Mouse (Mus musculus) hindbrain, embryonic 14.5 days (tissue): ENCODE results near the gene Arhgap21. TPM values are rescaled to one million over a fixed set of nuclear protein-coding genes. Genes with fewer than 3 reads are reported as not detected.

Experiments
- ATAC-seq: fragments of 200-750 bp; cut with Nextera tagmentation; 2 replicates; pipeline ENCODE4 v1.8.0; 2017; ENCODE audit warnings: moderate number of reproducible peaks, mild to moderate bottlenecking, moderate TSS enrichment, moderate library complexity; ENCODE audit not compliant: low FRiP score
- DNase-seq: peaks from one replicate; pipeline ENCODE4 v3.0.0-alpha.2; 2015; ENCODE audit warnings: low spot score
- H3K27ac ChIP-seq: fragments of 300-500 bp; sonication (generic); 2 replicates; pipeline ENCODE4 v1.5.1; 2014; ENCODE audit warnings: mild to moderate bottlenecking, moderate library complexity
- H3K27me3 ChIP-seq: fragments of 300-500 bp; sonication (generic); 2 replicates; pipeline ENCODE4 v1.6.1; 2014; ENCODE audit warnings: mild to moderate bottlenecking, low read length, mixed read lengths; ENCODE audit not compliant: control insufficient read depth, insufficient read depth
- H3K36me3 ChIP-seq: fragments of 300-500 bp; sonication (generic); replicated peaks from 2 replicates; pipeline ENCODE4 v1.6.1; 2014; ENCODE audit not compliant: control insufficient read depth, insufficient read depth
- H3K4me1 ChIP-seq: fragments of 300-500 bp; sonication (generic); replicated peaks from 2 replicates; pipeline ENCODE4 v1.6.1; 2014; ENCODE audit warnings: antibody characterized with exemption, low read length, mixed read lengths; ENCODE audit not compliant: control insufficient read depth, insufficient read depth
- H3K4me2 ChIP-seq: fragments of 300-500 bp; sonication (generic); replicated peaks from 2 replicates; pipeline ENCODE4 v1.6.1; 2014; ENCODE audit warnings: mild to moderate bottlenecking, moderate library complexity
- H3K4me3 ChIP-seq: fragments of 300-500 bp; sonication (generic); replicated peaks from 2 replicates; pipeline ENCODE4 v1.5.1; 2014; ENCODE audit warnings: mild to moderate bottlenecking, low read length
- H3K9ac ChIP-seq: fragments of 300-500 bp; sonication (generic); 2 replicates; pipeline ENCODE4 v1.6.1; 2014
- H3K9me3 ChIP-seq: fragments of 300-500 bp; sonication (generic); 2 replicates; pipeline ENCODE4 v1.6.1; 2016; ENCODE audit warnings: low read length; ENCODE audit not compliant: control insufficient read depth
- WGBS: fragments of 180-500 bp; shearing (Covaris S2); extraction: QIAGEN DNeasy Blood & Tissue Kit; methylation state at CpG from one replicate; pipeline ENCODE4 v1.1.7; 2014; 5-methylcytosine and 5-hydroxymethylcytosine counted together
- polyA plus RNA-seq: library from polyadenylated mRNA; unstranded; fragments of >200 nt; fragmentation: Nextera tagmentation; extraction: Ambion mirVana; gene quantifications from 2 replicates; pipeline ENCODE4 v1.2.1, GENCODE M21; 2014

The Arhgap21 gene
- polyA plus RNA-seq, 1 experiment from 2014 or later, result 49.4 TPM

DNA sequence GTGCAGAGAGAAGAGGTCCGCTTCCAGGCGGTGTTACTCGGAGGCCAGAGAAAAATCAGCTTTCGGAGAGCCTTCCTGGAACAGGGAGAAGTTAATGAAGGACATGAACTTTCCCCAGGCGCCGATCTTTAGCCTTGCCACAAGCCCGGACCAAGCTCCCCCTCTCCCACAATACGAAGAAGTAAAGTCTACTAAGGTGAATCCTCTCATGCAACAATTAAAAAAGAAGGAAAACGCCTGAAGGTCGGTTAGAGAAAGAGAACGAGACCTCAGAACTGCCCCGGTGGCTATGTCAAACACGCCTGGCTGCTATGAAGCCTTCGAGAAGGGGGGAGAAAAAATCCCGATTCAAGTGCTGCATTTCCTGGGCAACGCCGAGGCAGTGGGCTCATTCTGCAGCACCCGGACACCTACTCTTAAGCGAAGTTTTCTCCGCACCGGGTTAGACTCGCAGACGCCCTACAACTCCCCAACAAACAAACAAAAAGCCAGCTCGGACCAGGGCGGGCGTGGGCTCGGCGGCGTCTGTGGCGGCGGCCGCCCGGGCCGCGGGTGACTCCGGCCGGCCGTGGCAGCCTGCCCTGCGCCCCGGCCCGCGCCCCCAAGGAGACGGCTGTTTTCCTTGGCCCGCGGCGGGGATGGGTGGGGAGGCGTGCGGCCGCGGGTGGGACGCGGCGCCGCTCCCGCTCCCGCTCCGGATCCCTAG lies 882 bp downstream of the Arhgap21 start:
- Histone ChIP-seq H3K27me3 (no peaks in the 10 kb centered on the region), H3K36me3 (no peaks in the 10 kb centered on the region; the same call in 1 of the 2 replicates), H3K9me3 (no peaks in the 10 kb centered on the region), H3K4me2 (peak overlapping the region; percentile 89), H3K4me3 (peak overlapping the region; percentile 97), H3K27ac (peak overlapping the region; percentile 100), H3K9ac (peak overlapping the region; percentile 99), H3K4me1 (peaks cover 33% of the 10 kb centered on the region)
- ATAC-seq, result no peak; the same call in 1 of the 2 replicates
- WGBS, result under 1% methylated on average over 51 of the region's 57 CpGs
- DNase-seq, result peak; percentile 45

GRCm38 (mm10) chr2:20967101-20967645 lies 1.5 kb downstream of the Arhgap21 start:
- no peak for ATAC-seq
- peak overlapping the region; percentile 89 for H3K4me2 ChIP-seq
- WGBS, result under 1% methylated on average over 13 of the region's 13 CpGs

DNA sequence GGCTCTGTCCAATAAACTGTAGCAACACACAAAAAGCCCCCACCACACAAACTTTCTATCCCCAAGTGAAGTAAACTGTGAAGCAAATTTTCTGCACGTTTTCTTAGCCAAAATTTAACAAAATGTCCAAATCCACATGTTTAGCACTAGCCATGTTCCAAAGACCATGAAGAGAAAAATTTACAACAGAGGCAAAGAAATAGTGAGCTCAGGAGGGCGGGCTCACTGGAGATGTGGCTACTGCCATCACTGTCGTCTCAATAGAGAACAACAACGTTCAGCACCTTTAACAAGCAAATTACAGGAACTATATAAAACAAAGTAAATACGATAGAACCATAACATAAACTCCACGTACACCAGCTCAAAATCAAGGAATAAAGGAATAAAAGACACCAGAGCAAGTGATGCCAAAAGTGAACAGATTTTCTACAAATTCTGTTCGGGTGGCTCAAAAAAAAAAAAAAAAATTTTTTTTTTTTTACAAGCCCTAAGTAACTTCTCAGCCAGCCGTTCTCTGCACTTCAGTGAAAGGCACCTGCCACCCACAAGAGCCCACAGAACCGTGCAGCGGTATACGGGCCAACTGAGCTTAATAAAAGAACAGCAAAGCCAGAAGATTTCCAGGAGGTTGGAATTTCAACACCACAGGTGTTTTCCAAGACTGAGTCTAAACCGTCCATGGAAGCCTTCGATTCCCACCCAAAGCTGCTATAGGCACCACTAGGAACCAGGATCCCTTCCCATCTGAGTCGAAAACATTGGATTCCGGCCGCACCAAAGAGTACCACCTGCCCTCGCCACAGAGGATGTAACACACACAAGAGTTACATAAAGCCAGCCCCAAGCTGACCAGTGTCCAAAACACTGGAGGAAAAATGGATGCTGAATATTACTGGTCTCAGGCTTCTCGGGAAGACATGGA lies 2.2 kb downstream of the Arhgap21 start:
- Histone ChIP-seq H3K9ac (peak overlapping the region; percentile 99), H3K9me3 (no peaks in the 10 kb centered on the region), H3K36me3 (no peaks in the 10 kb centered on the region; the same call in 1 of the 2 replicates), H3K4me2 (peak overlapping the region; percentile 89), H3K4me3 (peak overlapping the region; percentile 97), H3K27me3 (no peaks in the 10 kb centered on the region), H3K4me1 (peaks cover 46% of the 10 kb centered on the region), H3K27ac (peak overlapping the region; percentile 100)
- 20% methylated on average over 18 of the region's 18 CpGs for WGBS
- DNase-seq (peak; percentile 26), ATAC-seq (no peak)

More at GRCm38 (mm10) chr2:20967101-20967645, 1.5 kb downstream of the Arhgap21 start:
- DNase-seq, result peak; percentile 48
- Histone ChIP-seq H3K9me3 (no peaks in the 10 kb centered on the region), H3K27ac (peak overlapping the region; percentile 100), H3K9ac (peak overlapping the region; percentile 99), H3K4me3 (peak overlapping the region; percentile 97), H3K4me1 (peaks cover 39% of the 10 kb centered on the region), H3K27me3 (no peaks in the 10 kb centered on the region), H3K36me3 (no peaks in the 10 kb centered on the region; the same call in 1 of the 2 replicates)

DNA sequence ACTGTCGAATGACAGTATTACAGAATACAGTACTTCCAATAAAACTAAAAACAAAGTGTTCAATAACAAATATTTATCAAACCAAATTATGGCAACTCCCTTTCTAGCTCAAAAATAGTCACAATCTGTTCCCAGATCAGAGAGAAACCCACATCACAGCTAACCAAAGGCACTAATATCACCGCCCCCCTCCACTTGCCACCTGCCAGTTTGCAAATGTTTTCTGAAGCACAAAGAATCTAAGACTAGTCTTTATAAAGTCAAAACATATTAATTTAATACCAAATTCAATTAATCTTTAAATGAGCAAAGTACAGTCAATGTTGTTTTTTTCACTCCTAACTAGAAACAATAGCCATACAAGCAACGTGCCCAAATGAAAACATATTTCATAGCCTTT lies 3.3 kb downstream of the Arhgap21 start:
- H3K4me2 ChIP-seq, result peak overlapping the region; percentile 89
- H3K4me1 ChIP-seq, result peaks cover 54% of the 10 kb centered on the region
- H3K9ac ChIP-seq, result peak overlapping the region; percentile 99
- peak overlapping the region; percentile 97 for H3K4me3 ChIP-seq
- H3K27me3 ChIP-seq, result no peaks in the 10 kb centered on the region
- H3K36me3 ChIP-seq, result no peaks in the 10 kb centered on the region; the same call in 1 of the 2 replicates
- no peak for ATAC-seq
- 51% methylated on average over 3 of the region's 3 CpGs for WGBS
- no peak overlapping the region for H3K27ac ChIP-seq
- no peaks in the 10 kb centered on the region for H3K9me3 ChIP-seq
- DNase-seq, result no peak

DNA sequence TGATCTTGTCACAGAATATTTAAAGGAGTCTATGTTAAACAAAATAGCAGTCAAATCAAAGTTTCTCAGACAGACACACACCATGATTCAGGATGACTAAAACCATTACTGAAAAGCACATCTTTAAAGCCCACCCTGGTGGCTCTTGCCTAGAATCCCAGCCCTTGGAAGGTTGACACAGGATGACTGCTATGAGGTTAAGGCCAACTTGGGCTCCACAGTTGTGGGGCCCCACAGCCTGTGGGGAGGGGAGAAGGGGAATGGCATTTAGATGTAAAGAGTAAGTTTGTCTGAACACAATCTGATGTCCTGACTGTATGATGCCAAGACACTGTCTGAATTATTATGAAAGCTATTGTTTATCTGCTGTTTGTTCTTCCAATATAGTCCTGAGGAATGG lies 4.2 kb downstream of the Arhgap21 start:
- peaks cover 57% of the 10 kb centered on the region for H3K4me1 ChIP-seq
- no peak overlapping the region for H3K27ac ChIP-seq
- no peaks in the 10 kb centered on the region for H3K27me3 ChIP-seq
- DNase-seq, result no peak
- peak overlapping the region; percentile 97 for H3K4me3 ChIP-seq
- no peaks in the 10 kb centered on the region; the same call in 1 of the 2 replicates for H3K36me3 ChIP-seq
- ATAC-seq, result no peak
- peak overlapping the region; percentile 89 for H3K4me2 ChIP-seq
- 0 out of 2 replicates have a peak overlapping the region, but pooled peaks have one; percentile 1 for H3K9ac ChIP-seq
- no peaks in the 10 kb centered on the region for H3K9me3 ChIP-seq

GRCm38 (mm10) chr2:20963226-20963805 lies 5.4 kb downstream of the Arhgap21 start:
- Histone ChIP-seq H3K27ac (no peak overlapping the region), H3K4me1 (peaks cover 67% of the 10 kb centered on the region), H3K4me2 (peak overlapping the region; percentile 47), H3K4me3 (peak overlapping the region; percentile 18), H3K9ac (peak overlapping the region; percentile 40; the same call in 1 of the 2 replicates), H3K27me3 (no peaks in the 10 kb centered on the region), H3K36me3 (peaks cover under 1% of the 10 kb centered on the region; the same call in 1 of the 2 replicates), H3K9me3 (no peaks in the 10 kb centered on the region)
- 78% methylated on average over 5 of the region's 5 CpGs for WGBS
- no peak for DNase-seq
- ATAC-seq, result no peak

- peak overlapping the region; percentile 36; the same call in 1 of the 2 replicates for H3K9ac ChIP-seq
- H3K4me3 ChIP-seq, result 0 out of 2 replicates have a peak overlapping the region, but pooled peaks have one; percentile 12
- DNase-seq (peak; percentile 24), ATAC-seq (no peak)
- no peaks in the 10 kb centered on the region for H3K27me3 ChIP-seq
- H3K9me3 ChIP-seq, result no peaks in the 10 kb centered on the region
- H3K4me1 ChIP-seq, result peaks cover 68% of the 10 kb centered on the region
- WGBS, result 17% methylated on average over 2 of the region's 2 CpGs
- H3K27ac ChIP-seq, result peak overlapping the region; percentile 59
- H3K4me2 ChIP-seq, result peak overlapping the region; percentile 47
- peaks cover 3% of the 10 kb centered on the region; the same call in 1 of the 2 replicates for H3K36me3 ChIP-seq
Measured at GRCm38 (mm10) chr2:20962284-20962683, 6.4 kb downstream of the Arhgap21 start.

- peak overlapping the region; percentile 12 for H3K4me3 ChIP-seq
- WGBS, result 24% methylated on average over 6 of the region's 6 CpGs
- H3K27ac ChIP-seq, result peak overlapping the region; percentile 59
- H3K9me3 ChIP-seq, result no peaks in the 10 kb centered on the region
- peaks cover 3% of the 10 kb centered on the region; the same call in 1 of the 2 replicates for H3K36me3 ChIP-seq
- DNase-seq (no peak), ATAC-seq (no peak)
- peaks cover 68% of the 10 kb centered on the region for H3K4me1 ChIP-seq
- H3K4me2 ChIP-seq, result peak overlapping the region; percentile 47
- H3K9ac ChIP-seq, result peak overlapping the region; percentile 36
- no peaks in the 10 kb centered on the region for H3K27me3 ChIP-seq
Measured at GRCm38 (mm10) chr2:20961825-20962224, 6.9 kb downstream of the Arhgap21 start.
